Mouse (Mus musculus): Measurements from ENCODE around the gene Hist1h3b.
"Not testable (repeated sequence)": the region's sequence is repeated elsewhere in the genome, so short reads cannot be mapped to it uniquely, and the experiment has no call there.

Hist1h3b gene

DNA sequence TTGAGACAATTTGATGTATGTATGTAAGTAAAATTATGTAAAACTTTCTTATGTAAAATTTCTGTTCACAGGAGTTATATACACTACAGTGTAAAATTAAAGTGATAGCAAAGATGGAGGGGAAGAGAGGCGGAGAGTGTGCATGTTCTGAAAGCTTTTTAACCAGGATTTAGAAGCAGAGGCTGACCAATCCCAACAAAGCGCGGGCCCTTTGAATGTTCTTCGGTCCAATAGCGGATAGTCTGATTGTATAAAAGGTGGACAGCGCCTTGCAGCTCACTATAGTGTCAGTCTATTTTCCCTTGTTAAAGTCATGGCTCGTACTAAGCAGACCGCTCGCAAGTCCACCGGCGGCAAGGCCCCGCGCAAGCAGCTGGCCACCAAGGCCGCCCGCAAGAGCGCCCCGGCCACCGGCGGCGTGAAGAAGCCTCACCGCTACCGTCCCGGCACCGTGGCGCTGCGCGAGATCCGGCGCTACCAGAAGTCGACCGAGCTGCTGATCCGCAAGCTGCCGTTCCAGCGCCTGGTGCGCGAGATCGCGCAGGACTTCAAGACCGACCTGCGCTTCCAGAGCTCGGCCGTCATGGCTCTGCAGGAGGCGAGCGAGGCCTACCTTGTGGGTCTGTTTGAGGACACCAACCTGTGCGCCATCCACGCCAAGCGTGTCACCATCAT lies at the start of gene Hist1h3b:
TSS of gene Hist1h3b (plus strand) at position 201 of the 675 bp plus-strand sequence.
- peak; percentile 95 for DNase-seq (ENCODE audit: low read depth, low spot score)

DNA sequence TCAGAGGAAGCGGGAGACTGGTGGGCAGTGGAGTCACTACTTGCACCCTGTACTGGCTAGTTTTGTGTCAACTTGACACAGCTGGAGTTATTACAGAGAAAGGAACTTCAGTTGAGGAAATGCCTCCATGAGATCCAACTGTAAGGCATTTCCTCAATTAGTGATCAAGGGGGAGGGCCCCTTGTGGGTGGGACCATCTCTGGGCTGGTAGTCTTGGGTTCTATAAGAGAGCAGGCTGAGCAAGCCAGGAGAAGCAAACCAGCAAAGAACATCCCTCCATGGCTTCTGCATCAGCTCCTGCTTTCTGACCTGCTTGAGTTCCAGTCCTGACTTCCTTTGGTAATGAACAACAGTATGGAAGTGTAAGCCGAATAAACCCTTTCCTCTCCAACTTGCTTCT lies 49.3 kb upstream of the Hist1h3b start:
- not testable (repeated sequence) for DNase-seq (ENCODE audit: low read depth, low spot score)

DNA sequence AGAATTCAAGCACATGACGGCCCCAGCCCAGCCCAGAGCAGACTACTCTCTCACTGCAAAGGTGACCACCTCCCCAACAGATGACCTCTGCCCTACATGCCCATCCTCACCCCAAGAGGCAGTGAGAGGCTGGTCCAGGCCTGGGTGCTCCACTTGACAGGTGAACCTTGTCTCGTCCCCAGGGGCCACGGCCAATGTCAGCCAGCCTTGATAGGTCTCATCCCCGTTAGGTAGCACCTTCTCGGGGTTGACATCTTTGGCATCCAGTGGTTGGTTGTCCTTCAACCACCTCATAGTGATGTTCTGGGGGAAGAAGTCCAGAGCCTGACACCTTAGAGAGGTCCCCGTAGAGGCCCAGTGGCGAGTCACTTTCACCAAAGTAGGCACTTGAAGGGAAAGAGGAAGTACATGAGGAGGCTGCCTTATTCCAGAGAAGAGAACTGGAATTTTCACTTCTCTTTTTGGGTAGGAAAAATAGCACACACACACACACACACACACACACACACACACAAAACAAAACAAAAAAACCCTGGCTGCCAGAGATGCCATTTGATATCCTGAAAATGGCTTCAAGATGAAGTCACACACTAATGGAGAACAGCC lies 46.2 kb upstream of the Hist1h3b start:
- no peak for DNase-seq (ENCODE audit: low read depth, low spot score)

DNA sequence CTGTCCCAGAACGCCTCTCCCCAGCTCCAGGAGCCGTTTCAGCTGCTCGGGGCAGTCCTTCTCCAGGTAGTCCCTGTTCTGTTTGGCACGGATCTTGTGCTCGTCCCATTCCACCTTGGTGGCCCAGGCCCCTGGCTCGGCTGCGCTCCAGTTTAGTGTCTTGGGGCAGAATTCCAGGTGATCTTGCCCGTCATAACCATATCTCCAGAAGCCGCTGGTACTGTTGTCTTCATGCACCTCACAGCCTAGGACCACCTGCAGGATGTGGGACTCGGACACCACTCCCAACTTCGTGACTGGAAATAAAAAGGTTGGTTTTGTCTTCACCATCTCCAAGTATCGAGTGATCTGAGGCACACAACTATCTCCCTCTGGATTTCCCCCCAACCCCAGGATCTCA lies 45.3 kb upstream of the Hist1h3b start:
- no peak for DNase-seq (ENCODE audit: low read depth, low spot score)

DNA sequence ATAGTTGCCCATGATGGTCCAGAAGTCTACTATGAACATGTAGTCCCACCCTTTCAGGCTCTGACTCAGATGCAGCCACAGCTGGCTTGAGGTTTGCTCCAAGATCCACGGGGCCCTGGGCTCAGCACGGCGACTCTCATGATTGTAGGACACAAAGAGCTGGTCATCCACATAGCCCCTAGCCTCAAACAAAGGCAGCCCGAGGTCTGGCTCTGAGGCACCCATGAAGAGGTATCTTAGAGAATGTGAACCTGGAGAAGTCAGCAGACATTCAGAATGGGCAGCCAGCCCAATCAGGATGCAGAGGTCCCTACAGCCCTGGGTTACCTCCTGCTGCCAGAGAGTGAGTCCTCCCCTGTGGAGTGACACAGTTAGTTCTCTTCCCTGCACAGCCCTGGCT lies 44.0 kb upstream of the Hist1h3b start:
- no peak for DNase-seq (ENCODE audit: low read depth, low spot score)

DNA sequence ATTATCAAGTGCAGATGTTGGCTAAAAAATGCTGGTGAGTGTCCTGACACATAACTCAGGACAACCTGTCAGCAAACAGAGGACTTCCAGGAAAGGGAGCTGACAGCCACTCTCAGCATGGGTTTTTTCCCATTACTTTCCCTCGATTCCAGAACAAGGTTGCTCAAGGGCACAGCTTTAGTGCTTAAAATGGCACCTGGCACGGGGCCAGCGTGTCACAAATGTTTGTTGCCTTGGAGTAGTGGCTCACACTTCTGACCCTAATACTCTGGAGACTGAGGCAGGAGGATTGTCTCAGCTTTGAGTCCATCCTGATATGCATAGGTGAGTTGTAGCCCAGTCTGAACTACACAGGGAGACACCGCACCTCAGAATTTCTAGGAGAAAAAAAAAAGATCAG lies 43.4 kb upstream of the Hist1h3b start:
- no peak for DNase-seq (ENCODE audit: low read depth, low spot score)

DNA sequence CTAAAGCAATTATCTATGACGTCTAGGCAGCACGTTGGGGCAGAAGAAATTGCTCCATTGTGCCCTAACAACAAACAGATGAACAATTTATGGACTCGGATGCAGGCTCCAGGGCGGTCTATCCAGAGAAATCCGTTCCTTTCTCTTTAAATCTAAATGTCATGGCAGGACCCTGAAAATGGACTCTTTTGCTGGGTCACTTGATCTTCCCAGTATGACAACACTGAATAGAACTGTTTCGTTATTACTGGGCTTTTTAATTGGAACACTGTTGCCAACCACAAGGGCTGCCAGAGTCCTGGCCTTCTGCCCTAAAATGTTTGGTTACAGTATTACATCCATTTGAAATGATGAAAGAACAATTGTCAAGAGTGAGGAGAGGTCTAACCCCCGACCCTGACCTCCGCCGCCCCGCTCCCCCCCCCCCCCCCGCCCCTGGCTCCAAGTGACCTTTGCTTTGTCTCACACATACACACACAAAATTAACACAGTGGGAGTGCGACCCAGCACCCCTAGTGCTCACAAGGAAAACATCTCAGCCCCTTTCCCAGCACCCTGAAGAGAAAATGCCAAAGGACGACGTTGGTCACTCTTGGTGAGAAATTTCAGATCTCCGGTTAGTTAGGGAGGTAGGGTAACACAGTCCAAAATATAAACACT lies 42.2 kb upstream of the Hist1h3b start:
- no peak for DNase-seq (ENCODE audit: low read depth, low spot score)

DNA sequence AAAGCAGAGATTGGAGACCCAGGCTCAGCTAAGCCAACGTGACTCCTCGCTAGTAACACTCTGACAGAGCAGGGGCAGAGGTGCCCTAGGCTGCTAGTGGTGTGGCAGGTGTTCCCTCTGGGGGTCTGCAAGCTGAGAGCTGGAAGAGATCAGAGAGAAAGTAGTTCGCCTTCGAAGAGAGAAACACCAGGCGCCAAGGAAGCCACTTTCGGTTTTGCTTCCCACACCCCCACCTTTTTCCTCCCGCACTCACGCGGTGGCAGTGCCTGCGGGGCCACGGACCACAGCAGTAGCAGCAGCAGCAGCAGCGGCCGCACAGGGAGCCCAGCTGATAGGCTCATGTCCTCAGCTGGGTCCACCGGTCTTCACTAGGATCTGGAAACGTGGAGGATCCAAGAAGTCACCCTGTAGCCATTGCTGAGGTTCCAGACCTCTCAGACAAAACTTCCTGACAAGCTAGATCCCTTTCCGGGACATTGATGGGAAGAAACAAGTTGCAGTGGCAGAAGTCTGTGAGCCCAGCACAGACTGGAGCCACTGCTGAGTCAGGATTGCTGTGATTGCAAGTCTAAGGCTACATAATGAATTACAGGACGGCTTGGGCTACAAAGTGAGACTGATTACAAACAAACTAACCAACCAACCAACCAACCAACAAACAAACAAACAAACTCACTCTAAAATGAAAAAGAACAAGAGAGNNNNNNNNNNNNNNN lies 41.5 kb upstream of the Hist1h3b start, which contains the start of gene Hfe:
TSS of gene Hfe (minus strand) at position 481 of the 716 bp plus-strand sequence.
- DNase-seq (ENCODE audit: low read depth, low spot score) = peak; percentile 58

DNA sequence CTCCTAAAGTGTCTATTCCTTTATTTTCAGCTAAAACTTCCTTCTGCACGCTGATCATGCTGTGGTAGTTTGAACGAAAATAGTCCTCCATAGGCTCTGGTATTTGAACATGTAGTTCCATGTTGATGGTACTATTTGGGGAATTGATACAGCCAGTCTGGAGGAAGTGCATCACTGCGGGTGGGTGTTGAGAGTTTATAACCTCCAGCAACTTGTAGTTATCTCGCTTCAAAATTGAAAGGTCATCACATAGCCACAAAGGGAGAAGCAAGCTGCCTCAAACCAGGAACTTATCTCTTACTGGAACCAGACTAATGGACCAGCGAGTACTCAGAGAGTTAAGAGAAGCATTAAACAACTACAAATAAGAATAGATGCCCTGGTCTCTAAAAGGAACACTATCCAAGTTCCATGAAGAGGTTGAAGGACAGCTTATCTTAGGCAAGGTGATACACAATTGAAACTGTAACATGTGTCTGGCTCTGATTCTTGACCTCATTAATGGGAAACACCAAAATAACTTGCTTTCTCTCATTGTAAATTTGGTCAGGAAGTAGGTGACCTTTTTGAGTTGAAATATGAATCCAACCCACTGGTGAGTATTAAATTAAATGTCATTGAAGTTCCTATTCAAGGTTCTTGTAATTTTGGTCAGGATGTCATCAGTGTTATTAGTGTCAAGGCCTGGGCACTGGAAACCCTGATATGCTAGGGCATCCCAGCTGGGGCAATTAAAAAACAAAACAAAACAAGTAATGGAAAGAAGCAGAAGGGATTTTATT lies 35.6 kb upstream of the Hist1h3b start:
- DNase-seq (ENCODE audit: low read depth, low spot score) = no peak

DNA sequence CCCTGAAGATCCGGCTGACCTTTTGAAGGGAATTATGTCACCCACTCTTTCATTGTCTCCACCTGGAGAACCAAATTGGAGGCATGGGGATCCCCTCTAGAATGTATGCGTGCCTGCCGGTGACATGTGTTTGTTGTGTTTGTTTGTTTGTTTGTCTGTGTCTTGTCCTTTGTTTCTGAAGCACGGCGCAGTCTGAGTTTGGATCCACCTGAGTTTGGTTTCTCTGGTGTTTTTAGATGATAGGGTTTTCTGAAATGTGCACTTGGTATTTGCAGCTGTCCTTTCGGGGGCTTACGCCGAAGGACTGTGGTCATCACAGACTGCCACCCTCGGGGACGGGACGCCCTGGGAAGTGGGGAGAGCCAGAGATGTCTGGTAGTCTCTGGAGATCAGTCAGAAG lies 34.9 kb upstream of the Hist1h3b start:
- DNase-seq (ENCODE audit: low read depth, low spot score) = no peak

DNA sequence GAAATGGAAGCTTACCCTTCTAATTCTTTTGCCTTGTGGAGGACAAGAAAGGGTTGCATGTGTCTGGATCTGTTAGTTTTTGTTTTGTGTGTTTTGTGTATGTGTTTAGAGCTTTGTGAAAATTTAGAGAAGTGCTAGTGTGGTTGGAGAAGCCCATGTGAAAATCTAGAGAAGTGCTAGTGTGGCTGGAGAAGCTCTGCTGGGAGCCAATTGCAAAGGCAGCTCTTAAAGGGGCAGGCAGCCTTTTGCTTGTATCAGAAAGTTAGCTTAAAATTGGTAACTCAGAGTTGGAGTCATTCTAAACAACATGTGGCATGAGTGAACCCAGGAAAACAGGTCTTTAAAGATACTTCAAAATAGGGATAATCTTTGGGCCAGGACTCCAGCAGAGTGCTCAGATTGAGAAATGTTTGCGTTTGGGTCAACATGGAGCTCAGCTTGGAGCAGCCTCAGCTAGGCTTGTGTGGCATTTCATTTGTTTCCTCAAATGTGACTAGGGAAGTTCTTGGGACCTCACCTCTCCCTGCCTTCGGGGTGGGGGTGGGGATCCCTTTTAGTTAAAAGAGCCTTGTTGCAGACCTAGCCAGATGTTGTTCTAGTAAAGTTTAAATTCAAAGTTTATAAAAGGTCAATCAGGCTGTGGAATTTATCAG lies 34.3 kb upstream of the Hist1h3b start:
- not testable (repeated sequence) for DNase-seq (ENCODE audit: low read depth, low spot score)

DNA sequence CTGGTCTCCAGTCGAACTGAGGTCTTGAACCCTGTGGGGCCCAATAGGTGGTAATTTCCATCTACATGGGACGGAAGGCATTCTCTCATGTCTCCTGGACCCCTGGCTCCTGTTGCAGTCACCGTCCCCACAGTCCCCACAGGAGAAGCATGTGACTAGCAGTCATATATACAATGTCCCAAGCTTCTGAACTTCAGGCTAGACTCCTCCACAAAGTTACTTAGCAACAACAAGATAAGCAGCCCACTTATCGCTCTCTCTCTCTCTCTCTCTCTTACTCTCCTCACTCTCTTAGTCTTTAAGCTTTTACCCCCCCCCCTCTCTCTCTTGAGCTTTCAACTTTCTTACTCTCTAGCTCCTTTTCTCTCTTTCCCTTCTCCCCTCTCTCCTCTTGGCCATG lies 27.8 kb upstream of the Hist1h3b start:
- no peak for DNase-seq (ENCODE audit: low read depth, low spot score)

DNA sequence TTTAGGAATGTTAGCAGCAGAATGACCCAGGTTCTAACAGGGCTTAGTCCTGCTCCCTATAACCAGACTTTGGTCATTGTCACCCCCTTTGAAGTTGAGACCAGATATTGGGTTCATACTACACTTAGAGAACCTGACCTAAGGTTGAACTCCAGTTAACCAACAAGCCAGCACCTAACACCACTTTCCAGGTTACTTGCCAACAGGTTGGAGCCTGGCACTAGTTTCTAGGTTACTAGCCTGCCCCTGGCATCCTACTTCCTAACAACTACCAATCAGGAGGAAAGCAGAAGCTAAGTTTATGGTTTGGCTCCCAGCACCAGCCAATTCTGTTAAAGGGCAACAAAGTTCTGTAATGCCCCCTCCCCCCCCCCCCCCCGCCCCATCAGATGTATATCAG lies 26.9 kb upstream of the Hist1h3b start:
- DNase-seq (ENCODE audit: low read depth, low spot score) = no peak

DNA sequence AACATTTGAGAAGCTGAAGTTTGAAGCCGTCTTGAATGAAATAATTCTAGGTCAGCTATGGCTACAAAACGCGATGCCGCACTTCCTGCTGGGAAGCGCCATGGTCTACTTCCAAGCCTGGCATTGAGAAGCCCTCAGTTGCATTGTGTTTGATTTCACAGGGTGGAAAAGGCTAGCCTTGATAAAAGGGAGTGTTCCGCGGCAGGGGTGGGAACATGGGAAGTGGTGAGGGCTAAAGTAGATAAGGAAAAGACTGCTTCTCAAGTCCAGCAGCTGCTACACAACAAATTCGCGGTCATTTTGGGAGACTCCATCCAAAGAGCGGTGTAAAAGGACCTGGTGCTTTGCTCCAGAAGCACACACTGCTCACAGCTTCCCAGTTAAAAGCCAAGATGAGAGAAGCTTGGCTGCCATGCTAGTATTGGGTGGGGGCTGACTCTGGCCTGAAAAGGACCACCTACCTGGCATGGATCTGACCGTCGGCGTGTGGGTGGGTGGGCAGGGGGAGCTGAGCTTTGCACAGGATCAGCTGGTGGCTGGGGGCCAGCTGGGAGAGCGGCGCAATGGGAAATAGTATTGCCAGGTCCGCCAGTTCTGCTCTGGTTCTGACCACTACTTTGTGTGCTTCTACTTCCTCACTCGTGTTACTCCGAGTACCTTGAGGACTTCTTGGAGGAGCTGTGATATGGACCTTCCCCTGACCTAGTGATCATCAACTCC lies 23.4 kb upstream of the Hist1h3b start:
- DNase-seq (ENCODE audit: low read depth, low spot score) = no peak

DNA sequence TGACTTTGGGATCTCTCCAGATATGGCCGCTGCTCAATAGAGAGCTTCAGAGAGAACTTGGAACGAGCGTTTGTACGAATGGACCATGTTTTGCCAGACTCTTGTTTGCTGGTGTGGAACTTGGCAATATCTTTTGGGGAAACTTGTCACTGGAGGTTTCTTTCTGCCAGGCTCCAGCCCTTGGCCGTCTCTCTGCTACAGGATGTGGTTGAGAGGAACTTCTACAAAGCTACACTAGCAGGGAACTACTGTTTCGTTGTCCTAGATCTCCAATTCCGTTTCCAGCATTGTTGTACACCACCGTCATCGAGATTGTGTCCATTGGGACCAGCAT lies 22.9 kb upstream of the Hist1h3b start:
- DNase-seq (ENCODE audit: low read depth, low spot score) = no peak

DNA sequence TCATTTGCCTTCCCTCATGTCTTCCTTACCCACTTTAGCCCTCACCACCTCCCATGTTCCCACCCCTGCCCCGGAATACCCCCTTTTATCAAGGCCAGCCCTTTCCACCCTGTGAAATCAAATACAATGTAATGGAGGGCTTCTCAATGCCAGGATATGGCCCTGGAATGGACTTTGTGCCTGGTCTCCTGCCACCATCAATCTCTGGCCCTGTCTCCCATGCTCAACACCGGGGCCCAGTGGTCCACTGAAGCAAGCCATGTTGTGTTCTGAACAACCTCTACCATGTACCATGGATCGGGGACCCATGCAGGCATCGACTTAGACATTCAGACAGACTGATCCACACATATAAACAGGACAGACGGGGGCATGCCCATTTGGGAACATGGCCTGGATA lies 22.4 kb upstream of the Hist1h3b start:
- no peak for DNase-seq (ENCODE audit: low read depth, low spot score)

DNA sequence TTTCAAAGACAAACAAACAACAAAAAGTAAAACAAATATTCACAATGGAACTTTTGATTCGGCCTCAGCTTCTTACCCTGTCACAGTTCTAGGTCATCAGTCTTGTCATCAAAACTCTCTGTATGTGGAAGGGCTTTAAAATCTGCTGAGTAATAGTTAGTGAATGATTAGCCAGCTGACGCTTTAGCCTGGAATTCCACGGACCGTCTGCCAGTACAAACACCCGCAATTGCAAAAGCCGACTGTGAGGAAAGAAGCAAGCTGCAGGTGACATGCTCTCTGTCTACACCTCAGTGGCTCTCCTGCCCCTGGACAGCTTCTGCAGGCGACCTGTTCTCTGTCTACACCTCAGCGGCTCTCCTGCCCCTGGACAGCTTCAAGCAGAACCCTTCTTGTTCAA lies 21.6 kb upstream of the Hist1h3b start:
- no peak for DNase-seq (ENCODE audit: low read depth, low spot score)

DNA sequence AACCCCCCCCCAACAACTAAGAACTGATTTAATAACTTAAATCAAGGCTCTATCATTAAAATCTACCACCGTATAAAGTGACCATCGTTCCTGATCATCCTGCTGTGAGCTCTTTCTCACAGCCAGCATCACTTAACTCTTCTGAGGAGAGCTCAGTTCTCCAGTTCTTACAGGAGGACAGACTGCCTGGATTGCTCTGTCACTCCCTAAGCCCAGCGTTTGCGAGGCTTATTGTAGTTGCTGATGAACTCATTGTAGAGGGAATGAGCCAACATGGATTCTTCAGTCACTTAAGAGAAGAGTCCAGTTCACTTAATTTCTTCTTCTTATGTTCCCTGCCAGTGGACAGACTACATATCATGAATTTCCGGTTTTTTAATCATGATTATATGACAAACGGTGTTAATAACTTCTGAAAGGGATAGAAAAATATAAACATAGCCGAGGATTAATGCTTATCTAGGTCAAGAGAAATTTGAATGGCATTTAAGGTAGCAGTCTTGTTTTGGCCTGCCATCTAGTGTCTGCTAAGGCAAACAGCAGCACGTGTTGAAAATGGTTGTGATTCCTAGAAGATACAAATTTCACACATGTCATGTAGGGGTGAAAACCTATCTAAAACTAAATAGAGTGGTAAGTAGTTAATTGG lies 19.8 kb upstream of the Hist1h3b start:
- DNase-seq (ENCODE audit: low read depth, low spot score) = no peak

DNA sequence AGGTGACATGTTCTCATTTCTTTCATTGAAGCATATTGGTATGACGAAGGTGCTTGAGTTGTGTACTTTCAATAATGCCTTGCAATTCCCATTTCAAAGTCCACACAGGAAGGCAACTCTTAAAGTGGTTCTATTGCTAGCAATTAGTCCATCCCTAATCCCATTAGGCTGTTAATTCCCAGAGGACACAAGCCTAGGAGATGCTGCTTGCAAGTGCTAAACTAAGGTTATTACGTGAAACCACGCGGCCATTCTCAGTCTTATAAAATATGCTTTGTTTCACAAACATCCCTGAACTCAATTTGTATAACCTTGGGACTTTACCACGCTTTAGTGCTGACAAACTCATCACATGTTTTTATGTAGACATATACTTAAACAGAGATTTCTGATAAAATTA lies 15.0 kb upstream of the Hist1h3b start:
- no peak for DNase-seq (ENCODE audit: low read depth, low spot score)

DNA sequence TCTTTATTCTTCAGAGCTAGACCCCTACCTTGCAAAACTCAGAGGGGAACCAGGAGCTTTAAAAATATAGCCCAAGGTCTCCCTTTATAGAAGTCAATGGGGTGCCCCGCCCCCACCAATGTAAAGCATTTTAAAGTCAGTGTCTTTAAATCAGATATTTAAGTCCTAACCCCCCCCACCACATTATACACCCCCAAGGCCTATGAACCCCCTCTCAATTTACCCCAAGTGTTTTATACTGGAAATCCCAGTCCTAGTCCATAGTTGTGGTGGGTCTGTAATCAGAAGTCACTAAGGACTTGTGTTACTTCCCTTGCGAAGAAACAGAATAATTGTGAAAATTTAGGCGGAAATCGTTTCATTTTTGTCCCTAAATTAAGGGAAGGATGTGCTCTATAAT lies 14.0 kb upstream of the Hist1h3b start:
- no peak for DNase-seq (ENCODE audit: low read depth, low spot score)
